Mouse (Mus musculus): ENCODE measurements at regions not wholly inside any gene's neighbourhood (a gene's known extent, or its start where the extent isn't known, plus 50 kb on each side); places are given as distances from the start of the nearest gene placed in this dataset.

- TF ChIP-seq CTCF (IDR thresholded peaks at IDR 0.05) (peak; percentile 29), POLR2A (IDR thresholded peaks at IDR 0.05; ENCODE audit: insufficient read depth, low read depth, low read length) (no peak), EP300 (IDR thresholded peaks at IDR 0.05; ENCODE audit: insufficient read depth, low read depth, low read length) (no peak)
Observed at GRCm38 (mm10) chr15:17604402-17604801, 875.8 kb downstream of the Cdh9 start.
